Mouse (Mus musculus) neutrophil, adult 59 days (primary cell): ENCODE results near the gene Cd300ld3. TPM values are rescaled to one million over a fixed set of nuclear protein-coding genes. Genes with fewer than 3 reads are reported as not detected.

ENCODE experiments used
- total RNA-seq, 2 experiments: library from RNA; stranded (reverse); gene quantifications; 1 replicate in 1 of 2; 2 replicates in 1 of 2; pipeline ENCODE4 v1.2.4; 2023

Cd300ld3 gene
- total RNA-seq, result 10 to 100 TPM in 1 of 2 experiments, 1 to 10 TPM in 1; 6.3 to 15.5 TPM

GRCm38 (mm10) chr11:115048259-115048658, at the start of gene Cd300ld3:
Gene Cd300ld3 (minus strand): TSS chr11:115048409.

GRCm38 (mm10) chr11:115091362-115091901, 43.2 kb upstream of the Cd300ld3 start, which contains the start of gene Rab37:
Gene Rab37 (plus strand): TSS chr11:115091431.

DNA sequence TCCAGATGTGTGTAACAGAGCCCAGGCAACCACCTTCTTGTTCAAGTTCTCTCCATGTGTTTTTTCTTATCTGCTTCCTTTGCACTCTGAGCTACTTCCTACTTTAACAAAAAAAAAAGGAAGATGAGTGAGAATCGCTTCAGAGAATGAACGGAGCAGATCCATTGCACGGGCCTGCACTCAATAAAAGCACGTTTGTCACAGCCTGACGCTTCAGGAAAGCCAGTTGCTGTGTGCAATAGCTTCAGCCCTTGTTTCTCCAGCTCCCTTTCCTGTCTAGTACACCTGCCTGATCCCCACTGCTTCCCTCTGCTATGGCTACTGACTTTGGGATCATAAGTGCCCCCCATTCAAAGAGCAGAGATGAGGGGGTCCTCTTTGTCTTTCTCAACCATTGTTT, 13.9 kb upstream of the Cd300ld3 start, which contains the start of gene Cd300e:
Gene Cd300e, minus strand, starts transcription at position 101 of the 400 bp plus-strand sequence.

DNA sequence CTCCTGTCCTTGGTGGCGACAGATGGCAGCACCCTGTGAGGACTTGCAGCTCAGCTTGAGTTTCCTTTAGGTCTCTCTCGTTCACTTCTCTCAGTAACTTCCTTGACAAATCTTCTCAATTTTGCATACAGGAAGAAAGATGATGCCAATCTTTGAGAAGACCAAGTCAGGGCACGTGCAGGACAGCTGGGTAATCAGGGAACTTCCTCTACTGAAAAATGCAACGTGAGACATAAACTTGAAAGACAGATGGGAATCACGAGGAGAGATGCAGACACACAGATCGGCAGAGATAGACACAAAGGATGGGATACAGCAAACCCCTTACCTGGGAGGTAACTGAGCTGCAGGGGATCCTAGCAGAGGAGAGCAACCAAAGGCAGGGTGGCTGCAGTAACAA, 10.5 kb downstream of the Cd300ld3 start, which contains the start of gene Cd300ld5:
Gene Cd300ld5, minus strand, starts transcription at position 101 of the 400 bp plus-strand sequence.

DNA sequence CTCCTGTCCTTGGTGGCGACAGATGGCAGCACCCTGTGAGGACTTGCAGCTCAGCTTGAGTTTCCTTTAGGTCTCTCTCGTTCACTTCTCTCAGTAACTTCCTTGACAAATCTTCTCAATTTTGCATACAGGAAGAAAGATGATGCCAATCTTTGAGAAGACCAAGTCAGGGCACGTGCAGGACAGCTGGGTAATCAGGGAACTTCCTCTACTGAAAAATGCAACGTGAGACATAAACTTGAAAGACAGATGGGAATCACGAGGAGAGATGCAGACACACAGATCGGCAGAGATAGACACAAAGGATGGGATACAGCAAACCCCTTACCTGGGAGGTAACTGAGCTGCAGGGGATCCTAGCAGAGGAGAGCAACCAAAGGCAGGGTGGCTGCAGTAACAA, 21.3 kb downstream of the Cd300ld3 start, which contains the start of gene Cd300ld4:
Gene Cd300ld4, minus strand, starts transcription at position 101 of the 400 bp plus-strand sequence.

DNA sequence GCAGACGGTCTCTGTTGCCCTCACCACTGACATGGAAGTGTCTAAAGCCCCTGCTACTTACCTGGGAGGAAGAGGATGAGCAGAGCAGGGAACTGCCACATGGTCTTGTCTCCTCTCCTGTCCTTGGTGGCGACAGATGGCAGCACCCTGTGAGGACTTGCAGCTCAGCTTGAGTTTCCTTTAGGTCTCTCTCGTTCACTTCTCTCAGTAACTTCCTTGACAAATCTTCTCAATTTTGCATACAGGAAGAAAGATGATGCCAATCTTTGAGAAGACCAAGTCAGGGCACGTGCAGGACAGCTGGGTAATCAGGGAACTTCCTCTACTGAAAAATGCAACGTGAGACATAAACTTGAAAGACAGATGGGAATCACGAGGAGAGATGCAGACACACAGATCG, 32.1 kb downstream of the Cd300ld3 start, which contains the start of gene Cd300ld2:
Gene Cd300ld2, minus strand, starts transcription at position 101 of the 400 bp plus-strand sequence.

DNA sequence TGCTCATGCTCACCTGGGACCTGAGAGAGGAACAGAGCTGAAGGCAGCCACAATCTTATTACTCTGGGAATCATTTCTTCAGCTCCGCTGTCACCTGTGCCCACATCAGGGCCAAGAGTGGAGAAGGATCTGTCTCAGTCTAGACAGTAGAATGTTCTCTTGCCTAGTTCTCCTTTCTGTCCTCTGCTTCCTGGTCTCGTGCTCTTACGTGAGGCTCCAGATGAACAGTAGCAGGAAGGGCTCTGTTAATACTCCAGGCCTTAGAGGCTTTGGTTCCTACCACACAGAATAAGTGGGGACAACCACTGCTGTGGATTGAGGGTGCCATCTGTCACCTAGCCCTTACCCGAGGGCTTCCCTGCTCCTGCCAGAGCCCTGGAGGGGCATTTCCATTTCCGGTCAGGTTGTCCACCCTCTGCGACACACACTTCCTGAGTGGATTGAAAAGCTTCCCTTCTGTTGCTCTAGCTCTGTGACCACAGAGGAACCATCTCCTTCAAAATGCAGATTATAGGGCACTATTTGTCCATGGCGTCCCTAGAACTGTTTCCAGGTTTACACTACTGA, 46.7 kb downstream of the Cd300ld3 start, which contains the start of gene Cd300c2:
Gene Cd300c2, minus strand, starts transcription at position 407 of the 567 bp plus-strand sequence.

Other genes starting within 250 kb of the Cd300ld3 start
- gene Gpr142, start 249.5 kb downstream of the Cd300ld3 start, total RNA-seq, result not detected
- 1 to 10 TPM; 1.6 to 2.2 TPM for gene Gprc5c, start 197.3 kb downstream of the Cd300ld3 start, total RNA-seq
- gene Cd300a, start 158.4 kb downstream of the Cd300ld3 start, total RNA-seq, result 10 to 100 TPM; 57.0 to 71.4 TPM
- 100 to 1,000 TPM; 129 to 147 TPM for gene Cd300lb, start 114.0 kb downstream of the Cd300ld3 start, total RNA-seq
- 1 to 10 TPM; 1.0 to 1.2 TPM for gene Cd300c, start 79.3 kb downstream of the Cd300ld3 start, total RNA-seq
- 10 to 100 TPM; 86.6 to 92.0 TPM for gene Cd300ld, start 58.5 kb downstream of the Cd300ld3 start, total RNA-seq
- 10 to 100 TPM; 58.3 to 72.4 TPM for gene Cd300c2, start 46.5 kb downstream of the Cd300ld3 start, total RNA-seq
- gene Cd300ld2, start 32.2 kb downstream of the Cd300ld3 start, total RNA-seq, result not detected
- not detected for gene Cd300ld4, start 21.4 kb downstream of the Cd300ld3 start, total RNA-seq
- 10 to 100 TPM in 1 of 2 experiments, 1 to 10 TPM in 1; 6.9 to 14.7 TPM for gene Cd300ld5, start 10.6 kb downstream of the Cd300ld3 start, total RNA-seq
- 1 to 10 TPM in 1 of 2 experiments, under 1 TPM in 1; 0.56 to 1.1 TPM for gene Cd300e, start 13.8 kb upstream of the Cd300ld3 start, total RNA-seq
- gene Rab37, start 43.0 kb upstream of the Cd300ld3 start, total RNA-seq, result 10 to 100 TPM; 11.1 to 13.9 TPM
- 100 to 1,000 TPM; 171 to 198 TPM for gene Cd300lf, start 85.6 kb upstream of the Cd300ld3 start, total RNA-seq
- gene Slc9a3r1, start 114.9 kb upstream of the Cd300ld3 start, total RNA-seq, result 100 to 1,000 TPM; 153 to 167 TPM
- 10 to 100 TPM; 36.2 to 46.6 TPM for gene Tmem104, start 139.1 kb upstream of the Cd300ld3 start, total RNA-seq
- 10 to 100 TPM; 16.2 to 21.2 TPM for gene Nat9, start 139.4 kb upstream of the Cd300ld3 start, total RNA-seq
- gene Grin2c, start 218.8 kb upstream of the Cd300ld3 start, total RNA-seq, result not detected
- gene Fdxr, start 228.6 kb upstream of the Cd300ld3 start, total RNA-seq, result 10 to 100 TPM in 1 of 2 experiments, 1 to 10 TPM in 1; 6.9 to 10.0 TPM
- 1 to 10 TPM; 2.0 to 2.2 TPM for gene Fads6, start 249.3 kb upstream of the Cd300ld3 start, total RNA-seq